Mouse (Mus musculus) brain, embryonic 18.5 days (tissue): ENCODE measurements around the gene Atrnl1.

Experiments used
- DNase-seq: peaks from one replicate; pipeline ENCODE4 v3.0.0-alpha.2; 2012; ENCODE audit warnings: low read depth, low spot score

The Atrnl1 gene

GRCm38 (mm10) chr19:57610476-57611261, at the start of gene Atrnl1:
Gene Atrnl1, plus strand, starts transcription at chr19:57611034.
- DNase-seq = peak; percentile 84

- DNase-seq = no peak
These were observed 49.3 kb upstream of the Atrnl1 start for GRCm38 (mm10) chr19:57561486-57561885.

- no peak for DNase-seq
These were observed 41.8 kb upstream of the Atrnl1 start for GRCm38 (mm10) chr19:57569040-57569439.

- no peak for DNase-seq
These were observed 38.2 kb upstream of the Atrnl1 start for GRCm38 (mm10) chr19:57572360-57573237.

- DNase-seq = no peak
These were observed 37.4 kb upstream of the Atrnl1 start for GRCm38 (mm10) chr19:57573470-57573869.

GRCm38 (mm10) chr19:57575027-57575426, 35.8 kb upstream of the Atrnl1 start:
- no peak for DNase-seq

- no peak for DNase-seq
These were observed 34.0 kb upstream of the Atrnl1 start for GRCm38 (mm10) chr19:57576836-57577235.

GRCm38 (mm10) chr19:57577256-57577655, 33.6 kb upstream of the Atrnl1 start:
- DNase-seq = no peak

- no peak for DNase-seq
These were observed 29.9 kb upstream of the Atrnl1 start for GRCm38 (mm10) chr19:57580962-57581361.

GRCm38 (mm10) chr19:57585231-57585792, 25.5 kb upstream of the Atrnl1 start:
- no peak for DNase-seq

- DNase-seq = no peak
These were observed 24.7 kb upstream of the Atrnl1 start for GRCm38 (mm10) chr19:57586172-57586571.

GRCm38 (mm10) chr19:57589516-57589915, 21.3 kb upstream of the Atrnl1 start:
- DNase-seq = no peak

GRCm38 (mm10) chr19:57590895-57591294, 19.9 kb upstream of the Atrnl1 start:
- DNase-seq = no peak

GRCm38 (mm10) chr19:57591631-57592030, 19.2 kb upstream of the Atrnl1 start:
- DNase-seq = no peak

GRCm38 (mm10) chr19:57592355-57592754, 18.5 kb upstream of the Atrnl1 start:
- DNase-seq = no peak

GRCm38 (mm10) chr19:57599126-57599525, 11.7 kb upstream of the Atrnl1 start:
- DNase-seq = no peak

- DNase-seq = no peak
These were observed 10.5 kb upstream of the Atrnl1 start for GRCm38 (mm10) chr19:57600233-57600929.

- DNase-seq = no peak
These were observed 9.9 kb upstream of the Atrnl1 start for GRCm38 (mm10) chr19:57600930-57601328.

GRCm38 (mm10) chr19:57603593-57603992, 7.2 kb upstream of the Atrnl1 start:
- no peak for DNase-seq

- DNase-seq = no peak
These were observed 4.9 kb upstream of the Atrnl1 start for GRCm38 (mm10) chr19:57605941-57606340.

GRCm38 (mm10) chr19:57606351-57606750, 4.5 kb upstream of the Atrnl1 start:
- no peak for DNase-seq
